Mouse (Mus musculus) liver, embryonic 14.5 days (tissue): Measurements from ENCODE around the gene P2ry13.

Experiments used
- CTCF ChIP-seq: IDR thresholded peaks from 2 replicates; pipeline ENCODE4 v1.5.1; 2016; ENCODE audit warnings: antibody characterized with exemption, low read depth, control low read depth
- EP300 ChIP-seq: IDR thresholded peaks from 2 replicates; pipeline ENCODE4 v1.6.1; 2016; ENCODE audit warnings: antibody characterized with exemption, low read depth

DNA sequence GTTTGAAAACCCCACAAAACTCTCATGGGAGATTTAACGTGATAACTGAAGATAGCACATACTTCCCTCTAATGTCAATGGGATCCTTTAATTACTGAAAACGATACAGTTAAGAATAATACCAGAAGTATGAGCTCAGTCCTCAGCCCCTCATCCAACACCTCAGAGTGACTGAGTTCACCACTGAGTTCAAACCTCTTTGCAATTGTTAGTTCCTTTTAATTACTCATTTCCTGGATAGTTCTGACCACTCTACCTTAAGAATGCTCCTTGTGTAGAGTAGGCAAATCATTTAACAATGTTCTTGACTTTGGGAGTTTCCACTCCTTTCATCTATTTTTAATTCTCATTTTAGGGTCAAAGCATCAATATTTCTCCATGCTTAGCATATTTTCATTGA is 8.6 kb upstream of the P2ry13 start:
- no peak for TF ChIP-seq EP300
- no peak for TF ChIP-seq CTCF
